Mouse (Mus musculus) ES-E14 (cell line): ENCODE measurements around the gene Fam120a. TPM values are rescaled to one million over a fixed set of nuclear protein-coding genes. Genes with fewer than 3 reads are reported as not detected.

ENCODE experiments used
- DNase-seq: peaks from one replicate; pipeline ENCODE4 v3.0.0-alpha.2; 2013; ENCODE audit warnings: low read depth, low spot score
- H3K27ac ChIP-seq: 2 replicates; pipeline ENCODE4 v1.5.1; 2012; ENCODE audit warnings: low read depth, mild to moderate bottlenecking, low read length, moderate library complexity, mixed read lengths; ENCODE audit not compliant: poor library complexity, insufficient read depth, severe bottlenecking
- H3K36me3 ChIP-seq: 2 replicates; pipeline ENCODE4 v1.6.1; 2012; ENCODE audit warnings: mild to moderate bottlenecking, low read length, moderate library complexity, mixed read lengths; ENCODE audit not compliant: control insufficient read depth, poor library complexity, insufficient read depth, severe bottlenecking
- H3K4me1 ChIP-seq, 2 experiments: fragments of 150-350 bp in 1 of 2; sonication (generic) in 1 of 2; 2 replicates each; pipeline ENCODE4 v1.6.1; 2012; ENCODE audit warnings: low read length in 2 of 2, mild to moderate bottlenecking in 1 of 2, mixed read lengths in 1 of 2; ENCODE audit not compliant: control insufficient read depth in 2 of 2, insufficient read depth in 2 of 2, poor library complexity in 1 of 2
- H3K4me3 ChIP-seq, 2 experiments: fragments of 150-350 bp in 1 of 2; sonication (generic) in 1 of 2; 2 replicates each; pipeline ENCODE4 v1.5.1; 2012; ENCODE audit warnings: low read length in 2 of 2, low read depth in 1 of 2, mild to moderate bottlenecking in 1 of 2, mixed read lengths in 1 of 2; ENCODE audit not compliant: insufficient read depth in 1 of 2, poor library complexity in 1 of 2, severe bottlenecking in 1 of 2
- H3K9ac ChIP-seq: 2 replicates; pipeline ENCODE4 v1.6.1; 2012; ENCODE audit warnings: low read depth, mild to moderate bottlenecking, low read length, mixed read lengths; ENCODE audit not compliant: poor library complexity, insufficient read depth, severe bottlenecking
- H3K9me3 ChIP-seq: fragments of 150-350 bp; sonication (generic); 2 replicates; pipeline ENCODE4 v1.6.1; 2012; ENCODE audit warnings: low read depth, mild to moderate bottlenecking, low read length; ENCODE audit not compliant: control insufficient read depth, insufficient read depth
- CHD2 ChIP-seq: IDR thresholded peaks from 2 replicates; pipeline ENCODE4 v1.6.1; 2014; ENCODE audit warnings: mild to moderate bottlenecking, low read depth, low read length, inconsistent platforms
- HCFC1 ChIP-seq: IDR thresholded peaks from 2 replicates; pipeline ENCODE4 v1.6.1; 2012; ENCODE audit warnings: low read length, inconsistent platforms, borderline replicate concordance; ENCODE audit not compliant: insufficient read depth
- MAFK ChIP-seq: IDR thresholded peaks from 2 replicates; pipeline ENCODE4 v1.6.1; 2014; ENCODE audit warnings: mild to moderate bottlenecking, low read depth, low read length, inconsistent platforms; ENCODE audit not compliant: insufficient read depth
- ZC3H11A ChIP-seq: IDR thresholded peaks from 2 replicates; pipeline ENCODE4 v1.6.1; 2012; ENCODE audit warnings: low read depth, mild to moderate bottlenecking, inconsistent platforms, low read length, borderline replicate concordance
- ZNF384 ChIP-seq: IDR thresholded peaks from 2 replicates; pipeline ENCODE4 v1.6.1; 2012; ENCODE audit warnings: low read depth, low read length, inconsistent platforms
- in situ Hi-C, 2 experiments: fragments of 600-800 bp; cut with MboI; formaldehyde crosslinking; loops; one replicate each; pipeline ENCODE4 v1.15.1; 2025; ENCODE audit warnings: low sequenced_read_pairs in 2 of 2, inconsistent platforms in 1 of 2; ENCODE audit not compliant: unreplicated experiment in 2 of 2
- total RNA-seq: library from RNA; depleted of rRNA; stranded (reverse); fragments of 300-350 nt; gene quantifications from 2 replicates; pipeline ENCODE4 v1.2.3, GENCODE M21; 2012; rRNA removed

Fam120a gene
- total RNA-seq, result 111 and 135 TPM in 2 replicates

DNA sequence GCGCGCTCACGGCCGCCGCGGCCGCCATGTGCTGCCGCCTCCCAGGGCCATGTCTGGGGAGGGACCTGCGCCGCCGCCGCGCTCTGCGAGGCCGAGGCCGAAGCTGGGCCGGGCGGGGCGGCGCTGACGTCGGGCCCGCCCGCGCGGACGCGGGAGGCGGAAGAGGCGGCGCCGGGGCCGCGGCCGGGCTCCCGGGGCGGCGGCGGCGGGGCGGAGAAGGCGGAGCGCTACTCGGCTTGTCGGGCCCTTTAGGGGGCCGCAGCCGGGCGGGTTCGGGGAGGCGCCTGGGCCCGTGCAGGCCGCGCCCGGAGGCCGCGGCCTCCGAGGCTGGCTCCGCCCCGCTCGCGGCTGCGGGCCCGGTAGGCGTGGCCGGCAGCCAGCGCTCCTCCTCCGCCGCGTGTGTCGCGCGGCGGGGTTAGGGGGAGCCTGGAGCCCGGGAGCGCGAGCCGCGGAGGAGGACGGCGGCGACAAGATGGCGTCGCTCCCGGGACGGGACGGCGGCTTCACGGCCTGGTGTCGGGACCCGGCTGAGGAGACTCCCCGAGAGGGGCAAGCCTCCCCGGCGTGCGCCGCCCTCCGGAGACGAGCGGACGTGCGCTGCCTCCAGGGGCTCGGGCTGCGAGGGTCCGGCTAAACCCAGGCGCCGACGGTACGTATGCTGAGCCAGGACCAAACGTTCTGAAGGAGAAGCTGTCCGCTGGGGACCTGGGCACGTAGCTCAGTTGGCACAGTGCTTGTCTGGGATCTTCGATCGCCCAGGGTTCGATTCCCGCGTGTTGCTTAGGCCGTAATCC lies at the start of gene Fam120a:
TSS of gene Fam120a (minus strand) at position 62 of the 794 bp plus-strand sequence.
- Histone ChIP-seq H3K4me1 (peaks cover 17 to 18% of the 10 kb centered on the region in 2 experiments; a peak in 3 of 4 replicates), H3K36me3 (peaks cover 3% of the 10 kb centered on the region; the same call in 1 of the 2 replicates), H3K27ac (peak within 1 kb of the TSS; percentile 87), H3K9me3 (no peaks in the 10 kb centered on the region), H3K4me3 (peak within 1 kb of the TSS; percentile 90 to 96), H3K9ac (peak within 1 kb of the TSS; percentile 86)
- TF ChIP-seq CHD2, result no peak
- TF ChIP-seq ZC3H11A, result no peak
- no peak for TF ChIP-seq ZNF384
- TF ChIP-seq HCFC1, result peak; percentile 62; the same call in 1 of the 2 replicates
- no peak for TF ChIP-seq MAFK
- peak; percentile 42 for DNase-seq
- in situ Hi-C loops, result no loop called here

DNA sequence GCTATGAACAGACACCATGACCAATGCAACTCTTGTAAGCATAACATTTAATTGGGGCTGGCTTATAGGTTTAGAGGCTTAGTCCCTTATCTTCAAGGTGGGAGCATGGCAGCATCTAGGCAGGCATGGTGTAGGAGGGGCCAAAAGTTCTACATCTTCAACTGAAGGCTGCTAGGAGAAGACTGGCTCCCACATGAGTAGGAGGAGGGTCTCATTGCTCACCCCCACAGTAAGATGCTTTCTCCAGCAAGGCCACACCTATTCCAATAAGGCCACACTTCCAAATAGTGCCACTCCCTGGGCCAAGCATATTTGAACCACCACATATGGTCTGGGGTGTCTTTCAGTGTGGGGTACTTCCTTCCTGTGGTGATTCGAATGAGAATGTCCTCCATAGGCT lies 49.6 kb upstream of the Fam120a start:
- no peaks in the 10 kb centered on the region for H3K9me3 ChIP-seq
- no peak overlapping the region for H3K4me3 ChIP-seq
- TF ChIP-seq HCFC1, result no peak
- TF ChIP-seq MAFK, result no peak
- no peak for TF ChIP-seq ZC3H11A
- no peak for TF ChIP-seq CHD2
- TF ChIP-seq ZNF384, result no peak
- no peak for DNase-seq
- in situ Hi-C loops, result loop anchor here (10.0 to 25.0 kb wide), 2 partner anchors 355 to 363 kb away; partner anchors contain the start of gene Barx1 (in 1 of the 2)
- no peaks in the 10 kb centered on the region for H3K36me3 ChIP-seq
- no peak overlapping the region for H3K9ac ChIP-seq
- peaks cover 5 to 18% of the 10 kb centered on the region in 2 experiments for H3K4me1 ChIP-seq
- H3K27ac ChIP-seq, result no peak overlapping the region

DNA sequence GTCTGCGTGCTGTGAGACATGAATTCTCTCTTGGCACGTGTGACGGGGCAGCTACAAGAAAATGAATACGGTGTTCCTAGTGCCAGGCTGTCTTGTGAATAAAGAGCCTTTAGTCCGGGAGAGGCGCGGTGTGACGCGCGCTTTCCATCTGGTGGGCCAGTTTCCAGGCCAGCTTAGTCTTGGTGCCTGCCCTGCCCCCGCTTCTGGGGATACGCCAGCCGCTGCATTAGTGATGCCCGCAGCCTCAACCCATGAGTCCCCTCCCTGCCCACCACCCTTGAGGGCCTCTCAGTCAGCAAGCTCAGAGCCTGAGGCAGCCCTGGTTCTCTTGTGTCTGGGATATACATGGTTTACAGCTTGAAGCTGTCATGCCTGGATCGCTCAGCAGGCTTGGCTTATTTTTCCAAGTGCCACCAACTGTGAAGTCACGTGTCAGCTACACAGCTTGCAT lies 48.5 kb upstream of the Fam120a start:
- peaks cover 5 to 20% of the 10 kb centered on the region in 2 experiments for H3K4me1 ChIP-seq
- H3K4me3 ChIP-seq, result peak overlapping the region; percentile 1 to 2; a peak in 1 of 4 replicates
- TF ChIP-seq MAFK (no peak), ZC3H11A (no peak), HCFC1 (no peak), CHD2 (no peak)
- H3K9ac ChIP-seq, result peak overlapping the region; percentile 53; the same call in 1 of the 2 replicates
- H3K36me3 ChIP-seq, result no peaks in the 10 kb centered on the region
- no peaks in the 10 kb centered on the region for H3K9me3 ChIP-seq
- DNase-seq, result no peak
- in situ Hi-C loops, result loop anchor here (10.0 to 25.0 kb wide), 2 partner anchors 354 to 362 kb away; partner anchors contain the start of gene Barx1 (in 1 of the 2)
- H3K27ac ChIP-seq, result peak overlapping the region; percentile 97; the same call in 1 of the 2 replicates

DNA sequence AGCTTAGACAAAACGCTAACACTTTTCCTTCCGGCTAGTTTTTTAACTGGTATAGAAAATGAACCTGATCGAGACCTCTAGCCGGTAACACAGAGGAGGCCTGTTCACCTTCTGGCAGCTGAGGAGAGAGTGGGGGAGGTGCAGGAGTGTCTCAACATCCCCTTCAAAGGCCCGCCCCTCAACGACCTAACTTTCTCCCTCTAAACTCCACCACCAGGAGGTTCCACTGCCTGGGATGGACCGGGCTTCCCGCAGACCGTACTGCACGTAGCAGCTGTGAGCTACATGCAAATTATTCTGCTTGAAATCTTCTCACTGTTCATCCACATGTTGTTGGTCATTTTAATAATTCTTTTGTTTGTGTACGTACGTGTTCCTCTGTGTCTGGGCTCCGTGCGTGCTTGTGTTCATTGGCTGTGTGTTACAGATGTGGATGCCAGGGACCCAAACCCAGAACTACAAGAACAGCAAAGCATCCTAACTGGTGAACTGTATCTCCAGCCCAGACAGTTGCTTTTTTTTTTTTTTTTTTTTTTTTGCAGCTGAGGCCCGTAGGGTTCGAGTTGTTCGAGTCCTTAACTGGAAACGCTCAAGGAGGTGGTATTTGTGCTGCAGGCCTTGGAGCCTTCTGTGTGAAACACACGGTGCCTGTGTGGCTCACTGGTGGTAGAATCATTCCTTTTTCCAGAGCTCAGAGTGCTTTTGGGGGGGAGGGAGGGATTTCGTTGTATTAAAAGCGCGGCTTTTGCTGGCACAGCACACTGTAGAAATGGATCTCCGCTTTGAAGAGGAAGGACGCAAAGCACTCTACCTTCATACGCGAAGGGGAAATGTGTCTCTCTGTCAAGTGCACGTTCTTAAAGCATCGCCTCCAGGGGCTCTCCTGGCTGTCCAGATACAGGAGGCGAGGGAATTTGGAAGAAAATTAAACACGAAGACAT lies 47.8 kb upstream of the Fam120a start:
- Histone ChIP-seq H3K9me3 (no peaks in the 10 kb centered on the region), H3K27ac (peak overlapping the region; percentile 97)
- in situ Hi-C loops, result loop anchor here (10.0 to 25.0 kb wide), 2 partner anchors 353 to 361 kb away; partner anchors contain the start of gene Barx1 (in 1 of the 2)

More for the DNA sequence above, 47.8 kb upstream of the Fam120a start:
- DNase-seq, result peak; percentile 78
- no peaks in the 10 kb centered on the region for H3K36me3 ChIP-seq
- peak overlapping the region; percentile 70 for H3K9ac ChIP-seq
- H3K4me1 ChIP-seq, result peaks cover 5 to 20% of the 10 kb centered on the region in 2 experiments
- peak overlapping the region; percentile 39 to 57; a peak in 3 of 4 replicates for H3K4me3 ChIP-seq
- no peak for TF ChIP-seq CHD2
- TF ChIP-seq ZC3H11A, result no peak
- no peak for TF ChIP-seq HCFC1
- no peak for TF ChIP-seq MAFK
- TF ChIP-seq ZNF384, result peak; percentile 61; the same call in 1 of the 2 replicates
